Mouse (Mus musculus): Measurements from ENCODE around the gene Tln2.

DNA sequence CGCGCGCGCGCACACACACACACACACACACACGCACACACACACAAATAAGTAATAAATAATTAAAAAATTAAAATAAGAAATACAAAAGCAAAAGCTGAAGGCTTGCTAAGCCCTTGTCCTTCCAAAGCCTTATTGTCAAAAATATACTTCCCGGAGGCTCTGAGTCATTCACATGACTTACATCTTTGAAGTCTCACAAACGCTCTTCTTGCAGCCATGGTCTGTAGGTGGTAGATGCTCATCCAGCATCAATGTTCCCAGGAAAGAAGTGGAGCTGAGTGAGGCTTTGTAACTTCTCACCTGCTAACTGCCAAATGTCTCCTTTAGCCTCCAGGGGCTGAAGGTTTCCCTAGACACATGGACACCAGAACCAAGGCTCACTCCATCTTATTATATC lies 362.9 kb downstream of the Tln2 start:
- TF ChIP-seq CTCF (IDR thresholded peaks at IDR 0.05; ENCODE audit: control insufficient read depth, insufficient read depth, insufficient read length) (no peak), MAX (IDR thresholded peaks at IDR 0.05) (no peak), MYOG (IDR thresholded peaks at IDR 0.05; ENCODE audit: control insufficient read depth, extremely low read depth, insufficient read length) (no peak), MYOD1 (IDR thresholded peaks at IDR 0.05; ENCODE audit: control insufficient read depth, insufficient read length, low read depth) (no peak)

Data from C2C12 (cell line).